Mouse (Mus musculus) lung, postnatal 0 days (tissue): Measurements from ENCODE around the gene Fbxw11.

Source experiments
- CTCF ChIP-seq: IDR thresholded peaks from 2 replicates; pipeline ENCODE4 v1.5.1; 2016; ENCODE audit warnings: antibody characterized with exemption, mild to moderate bottlenecking
- EP300 ChIP-seq: IDR thresholded peaks from 2 replicates; pipeline ENCODE4 v1.6.1; 2016; ENCODE audit warnings: antibody characterized with exemption, mild to moderate bottlenecking, control low read depth

DNA sequence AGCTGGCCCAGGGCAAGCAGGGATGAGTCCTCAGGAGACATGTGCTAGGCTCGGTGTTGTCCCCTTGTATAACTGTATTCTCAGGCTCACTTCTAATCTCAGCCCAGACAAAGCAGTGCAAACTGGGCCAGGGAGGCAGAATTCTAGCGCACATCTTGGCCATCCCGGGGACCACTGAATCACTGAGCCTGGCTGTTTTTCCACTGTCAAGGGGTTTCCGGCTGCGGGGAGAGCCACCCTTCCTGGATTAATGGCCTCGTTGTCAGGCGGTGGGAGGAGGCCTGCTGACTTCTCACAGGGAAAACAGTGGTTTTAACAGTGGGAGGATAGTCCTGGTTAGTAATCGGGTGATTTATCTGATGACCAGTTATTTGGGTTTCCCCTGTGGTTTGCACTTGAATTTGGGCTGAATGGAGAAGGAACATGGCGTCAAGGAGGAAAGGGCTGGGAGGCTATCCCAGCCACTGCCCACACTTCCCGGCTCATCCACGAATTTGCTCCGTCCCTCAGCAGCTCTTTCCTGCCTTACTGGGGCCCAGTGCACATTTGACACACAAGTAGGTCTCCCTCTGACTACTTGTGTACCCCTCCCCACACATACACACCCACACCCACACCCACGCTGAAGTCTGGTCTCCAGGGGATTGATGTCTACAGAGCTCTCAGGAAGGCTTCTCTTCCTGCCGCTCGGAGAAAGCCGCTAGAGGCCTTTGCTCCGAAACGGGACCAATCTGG is 125.1 kb downstream of the Fbxw11 start:
- TF ChIP-seq CTCF (no peak), EP300 (no peak)
